Mouse (Mus musculus) lung, adult 18-20 months (tissue): ENCODE data around the gene Odc1.
"Not testable (repeated sequence)": the region's sequence is repeated elsewhere in the genome, so short reads cannot be mapped to it uniquely, and the experiment has no call there.

ENCODE experiments used
- DNase-seq, 2 experiments: peaks; one replicate each; pipeline ENCODE4 v3.0.0; 2022; ENCODE audit warnings: mixed read lengths in 2 of 2

The Odc1 gene

GRCm38 (mm10) chr12:17544209-17545106 lies at the start of gene Odc1:
TSS of gene Odc1 (plus strand) at chr12:17544794.
- DNase-seq = peak; percentile 96 to 98

- DNase-seq = no peak
Measured at GRCm38 (mm10) chr12:17494809-17495208, 49.8 kb upstream of the Odc1 start.

GRCm38 (mm10) chr12:17495858-17496451 lies 48.6 kb upstream of the Odc1 start:
- no peak for DNase-seq

- no peak for DNase-seq
Measured at GRCm38 (mm10) chr12:17505620-17506074, 38.9 kb upstream of the Odc1 start.

- DNase-seq = no peak
Measured at GRCm38 (mm10) chr12:17506117-17506993, 38.2 kb upstream of the Odc1 start.

GRCm38 (mm10) chr12:17506994-17507542 lies 37.5 kb upstream of the Odc1 start:
- DNase-seq = peak; percentile 31 to 41

- DNase-seq = no peak
Measured at GRCm38 (mm10) chr12:17509310-17509709, 35.3 kb upstream of the Odc1 start.

GRCm38 (mm10) chr12:17510158-17510557 lies 34.4 kb upstream of the Odc1 start:
- DNase-seq = peak; percentile 35 to 46

- no peak for DNase-seq
Measured at GRCm38 (mm10) chr12:17511019-17511418, 33.6 kb upstream of the Odc1 start.

- DNase-seq = no peak
Measured at GRCm38 (mm10) chr12:17529180-17529579, 15.4 kb upstream of the Odc1 start.

GRCm38 (mm10) chr12:17529726-17530125 lies 14.9 kb upstream of the Odc1 start:
- no peak for DNase-seq

- no peak for DNase-seq
Measured at GRCm38 (mm10) chr12:17530825-17531224, 13.8 kb upstream of the Odc1 start.

- DNase-seq = no peak
Measured at GRCm38 (mm10) chr12:17536222-17536621, 8.4 kb upstream of the Odc1 start.

GRCm38 (mm10) chr12:17537147-17537546 lies 7.4 kb upstream of the Odc1 start:
- DNase-seq = no peak

GRCm38 (mm10) chr12:17538087-17538486 lies 6.5 kb upstream of the Odc1 start:
- DNase-seq = no peak

- DNase-seq = no peak
Measured at GRCm38 (mm10) chr12:17539041-17539440, 5.6 kb upstream of the Odc1 start.

- no peak for DNase-seq
Measured at GRCm38 (mm10) chr12:17540040-17540552, 4.5 kb upstream of the Odc1 start.

- no peak for DNase-seq
Measured at GRCm38 (mm10) chr12:17545107-17545571, 545 bp downstream of the Odc1 start.

- no peak for DNase-seq
Measured at GRCm38 (mm10) chr12:17545884-17546283, 1.3 kb downstream of the Odc1 start.

- DNase-seq = not testable (repeated sequence)
Measured at GRCm38 (mm10) chr12:17547552-17547951, 3.0 kb downstream of the Odc1 start.

- no peak for DNase-seq
Measured at GRCm38 (mm10) chr12:17548505-17548904, 3.9 kb downstream of the Odc1 start.

GRCm38 (mm10) chr12:17549421-17549820 lies 4.8 kb downstream of the Odc1 start:
- not testable (repeated sequence) for DNase-seq
